Mouse (Mus musculus) frontal cortex, adult 2 months (tissue): ENCODE measurements at regions not wholly inside any gene's neighbourhood (a gene's known extent, or its start where the extent isn't known, plus 50 kb on each side); places are given as distances from the start of the nearest gene placed in this dataset.

ENCODE experiments used
- DNase-seq, 2 experiments: peaks; one replicate each; pipeline ENCODE4 v3.0.0; 2022; ENCODE audit warnings: low spot score in 1 of 2; ENCODE audit errors: extremely low spot score in 1 of 2

DNA sequence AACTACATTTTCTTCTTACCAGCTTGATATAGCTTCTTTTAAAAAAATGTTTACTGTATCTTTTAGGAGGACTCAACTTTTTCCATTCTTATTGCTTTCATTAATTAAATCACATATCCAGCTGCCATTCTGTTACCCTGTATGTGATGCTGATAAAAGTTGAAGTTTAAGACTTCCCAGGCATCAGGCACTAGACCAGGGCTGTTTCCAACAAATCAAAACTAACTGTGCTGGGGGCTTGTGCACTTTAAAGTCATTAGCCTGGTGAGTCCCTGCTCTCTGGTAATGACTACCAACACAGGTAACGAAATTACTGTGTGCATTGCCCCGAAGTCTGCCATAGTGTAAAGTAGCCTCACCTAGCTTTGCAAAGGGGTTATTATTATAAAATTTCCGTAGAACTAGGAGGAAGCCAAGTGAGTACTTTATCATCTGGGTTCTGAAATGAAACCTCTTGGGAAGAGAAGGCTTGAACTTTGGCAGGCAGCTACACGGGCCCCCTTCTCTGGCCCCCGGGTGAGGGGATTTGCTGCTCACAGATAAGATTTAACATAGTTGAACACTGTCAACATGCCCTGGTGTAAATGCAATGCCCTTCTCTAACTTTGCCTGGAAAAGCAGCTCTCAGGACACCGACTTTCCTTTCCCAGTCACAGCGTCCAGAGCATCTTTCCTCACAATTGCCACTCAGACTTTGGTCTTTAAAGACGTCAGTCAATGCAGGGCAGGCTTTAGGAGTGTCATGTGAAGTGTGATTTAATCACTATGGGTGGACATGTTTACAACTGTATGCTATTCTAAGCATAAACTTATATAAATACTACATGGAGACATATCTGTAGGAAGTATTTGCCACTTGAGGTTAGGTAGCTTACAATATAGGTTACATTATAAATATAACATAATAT is 122.1 kb upstream of the Tab2 start:
- no peak for DNase-seq

DNA sequence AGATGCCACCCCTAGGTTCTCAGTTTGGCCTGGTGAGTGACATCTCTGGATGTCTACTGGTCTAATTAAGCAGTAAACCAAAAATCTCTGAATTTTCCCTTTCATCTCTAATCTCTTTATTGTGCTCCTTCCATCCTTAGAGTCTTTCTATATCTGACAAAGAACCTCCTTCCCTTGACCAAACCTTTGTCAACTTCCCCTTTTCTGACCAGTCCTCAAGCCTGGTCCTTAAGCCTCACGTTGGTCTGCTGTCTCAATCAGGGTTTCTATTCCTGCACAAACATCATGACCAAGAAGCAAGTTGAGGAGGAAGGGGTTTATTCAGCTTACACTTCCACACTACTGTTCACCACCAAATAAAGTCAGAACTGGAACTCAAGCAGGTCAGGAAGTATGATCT is 116.4 kb upstream of the Tab2 start:
- no peak for DNase-seq

DNA sequence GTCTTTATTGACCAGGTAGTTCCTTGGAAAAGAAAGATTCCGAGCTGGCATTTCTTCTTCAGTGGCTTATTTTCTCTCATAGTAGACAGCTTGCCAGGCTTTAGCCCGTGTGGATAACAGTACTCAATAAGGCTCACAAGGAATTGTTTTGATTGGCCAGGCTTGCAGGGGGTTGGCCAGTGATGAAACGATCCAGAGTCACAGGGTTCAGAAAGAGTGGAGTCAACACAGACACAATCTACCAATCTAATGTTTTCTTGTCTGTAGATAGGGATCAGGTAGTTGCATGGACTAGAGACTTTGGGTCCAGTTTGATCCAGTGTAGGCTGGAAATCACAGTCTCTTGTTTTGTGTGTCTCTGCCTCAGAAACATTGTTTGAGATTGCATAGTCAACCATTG is 115.8 kb upstream of the Tab2 start:
- DNase-seq = no peak

DNA sequence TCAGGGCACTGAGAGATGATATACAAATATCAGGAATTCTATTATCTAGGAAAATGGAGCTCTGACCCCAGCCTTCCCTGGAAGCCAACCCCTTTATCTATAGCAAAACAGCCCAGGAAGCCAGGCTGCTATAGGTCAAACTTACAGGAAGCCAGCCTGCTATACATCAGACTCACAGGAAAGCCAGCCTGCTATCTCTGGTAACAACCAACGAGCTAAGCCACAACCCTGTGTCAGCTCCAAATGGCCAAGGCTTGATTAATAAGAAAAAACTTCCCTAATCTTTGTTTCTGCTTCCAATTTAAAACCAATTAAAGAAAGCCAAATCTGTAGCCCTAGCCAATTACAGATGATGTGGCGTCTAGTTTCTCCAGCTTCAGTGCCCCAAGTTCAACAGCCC is 114.4 kb upstream of the Tab2 start:
- no peak for DNase-seq

DNA sequence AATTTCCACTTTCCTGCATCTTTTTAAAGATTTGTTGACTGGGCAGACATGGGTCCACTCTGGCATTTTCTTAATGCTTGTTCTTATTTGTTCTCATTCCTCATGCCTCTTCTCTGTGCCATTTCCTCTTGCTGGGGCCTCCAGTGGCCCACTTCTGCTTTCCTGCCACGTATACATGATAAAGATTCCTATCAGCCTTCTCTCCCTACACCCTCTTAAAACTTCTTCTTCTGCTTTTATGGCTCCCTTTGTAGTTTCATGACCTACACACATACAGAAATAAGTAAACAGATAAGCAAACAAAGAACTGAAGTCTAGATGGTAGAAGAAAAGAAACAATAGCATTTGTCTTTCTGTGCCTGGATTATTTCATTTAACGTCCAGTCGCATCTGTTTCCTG is 110.9 kb upstream of the Tab2 start:
- no peak for DNase-seq

DNA sequence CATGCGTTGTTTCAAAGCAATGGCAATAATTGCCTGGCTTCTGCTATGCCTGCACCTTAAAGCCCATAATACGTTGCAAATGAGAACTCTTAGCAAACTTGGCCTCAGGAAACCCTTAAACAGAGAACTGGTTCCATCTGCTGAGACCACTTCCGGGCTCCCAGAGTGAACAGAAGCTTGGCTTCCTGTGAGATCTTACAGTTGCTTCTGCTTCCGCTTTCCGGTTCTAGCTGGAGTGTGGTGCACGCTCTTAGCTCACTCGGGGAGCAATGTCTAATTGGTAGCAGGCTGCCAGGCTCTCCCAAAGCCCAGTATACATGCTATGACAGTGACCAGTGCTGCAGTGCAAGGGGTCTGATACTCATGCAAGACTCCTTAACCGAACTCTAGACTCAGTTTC is 109.7 kb upstream of the Tab2 start:
- no peak for DNase-seq

DNA sequence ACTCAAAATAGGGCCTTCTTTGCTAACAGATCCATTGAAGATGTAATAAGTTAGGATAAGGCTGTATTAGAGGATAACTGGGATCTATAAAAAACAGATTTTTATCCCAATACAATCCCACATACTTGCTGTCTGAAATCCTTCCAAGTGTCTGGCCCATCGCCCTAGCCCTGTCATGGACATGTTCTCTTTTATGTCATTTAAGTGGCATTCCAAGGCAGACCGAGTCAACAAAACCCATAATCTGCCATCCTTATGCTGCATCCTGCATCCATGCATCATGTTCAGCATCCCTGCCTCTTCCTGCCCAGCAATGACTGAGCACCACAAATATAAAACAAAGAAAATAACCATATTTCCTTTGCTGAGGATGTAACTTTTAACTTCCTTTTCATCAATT is 108.3 kb upstream of the Tab2 start:
- DNase-seq = no peak

DNA sequence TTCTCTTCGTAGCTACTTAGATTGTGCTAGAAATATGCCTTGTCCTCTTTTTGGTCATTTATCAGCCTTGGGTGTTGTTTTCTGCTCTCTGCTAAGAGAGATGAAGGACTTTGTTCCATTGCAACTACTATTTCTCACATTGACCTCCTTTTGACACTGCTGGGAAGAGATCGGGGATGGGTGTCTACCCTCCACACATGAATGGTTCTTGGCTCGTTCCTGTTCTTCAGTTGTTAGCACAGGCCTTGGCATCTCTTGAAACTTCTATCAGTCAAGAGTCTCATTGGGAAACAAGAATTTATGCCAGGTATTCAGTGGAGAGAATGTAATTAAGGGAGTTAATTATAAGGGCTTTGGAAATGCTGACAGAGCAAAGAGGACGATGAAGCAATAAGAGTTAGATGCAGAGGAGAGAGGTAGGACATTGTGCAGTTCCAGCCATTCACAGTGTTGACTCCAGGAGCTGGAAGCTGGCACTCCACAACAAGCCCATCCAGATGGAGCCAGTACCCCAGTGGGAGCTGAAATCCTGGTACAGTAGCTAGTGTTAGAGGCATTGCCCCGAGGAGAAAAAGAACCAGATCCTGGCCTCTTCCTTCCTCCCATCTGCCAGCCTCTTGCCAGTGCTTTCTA is 107.5 kb upstream of the Tab2 start:
- peak; percentile 5 to 7 for DNase-seq

DNA sequence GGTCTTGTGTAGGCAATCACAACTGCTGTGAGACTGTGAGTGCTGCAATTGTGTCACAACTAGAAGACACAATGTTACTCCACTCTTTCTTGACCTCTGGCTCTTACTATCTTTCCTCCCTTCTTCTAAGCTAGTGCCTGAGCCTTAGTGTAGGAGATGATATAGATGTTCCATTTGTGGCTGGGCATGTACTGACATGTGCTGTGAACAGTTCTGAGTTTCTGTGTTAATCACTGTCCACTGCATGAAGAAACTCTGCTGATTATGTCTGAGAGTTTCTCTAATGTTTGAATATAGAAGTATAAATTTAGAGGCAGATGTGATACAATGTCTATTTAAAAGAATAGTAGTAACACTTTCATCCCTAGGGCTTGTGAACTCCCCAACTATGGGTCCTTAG is 105.0 kb upstream of the Tab2 start:
- DNase-seq = no peak

DNA sequence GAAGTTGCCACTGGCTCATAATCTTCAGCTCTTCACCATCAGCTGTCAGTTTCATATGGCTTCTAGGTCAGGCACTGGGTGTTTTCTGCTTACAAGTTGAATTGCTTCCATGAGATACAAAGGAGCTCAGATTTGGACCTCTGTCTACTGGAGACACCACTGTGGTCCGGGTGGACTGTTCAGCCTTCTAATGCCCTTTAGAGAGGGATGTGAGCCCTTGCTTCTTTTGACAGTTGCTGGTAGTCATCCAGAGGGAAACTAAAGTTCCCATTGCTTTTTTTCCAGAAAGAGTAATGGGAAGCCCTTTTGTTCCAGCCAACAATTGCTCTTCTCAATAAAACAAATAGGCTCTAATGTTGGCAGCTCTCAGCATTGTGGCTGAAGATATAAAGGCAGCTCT is 103.7 kb upstream of the Tab2 start:
- DNase-seq = peak in 1 of 2 experiments; percentile 24

DNA sequence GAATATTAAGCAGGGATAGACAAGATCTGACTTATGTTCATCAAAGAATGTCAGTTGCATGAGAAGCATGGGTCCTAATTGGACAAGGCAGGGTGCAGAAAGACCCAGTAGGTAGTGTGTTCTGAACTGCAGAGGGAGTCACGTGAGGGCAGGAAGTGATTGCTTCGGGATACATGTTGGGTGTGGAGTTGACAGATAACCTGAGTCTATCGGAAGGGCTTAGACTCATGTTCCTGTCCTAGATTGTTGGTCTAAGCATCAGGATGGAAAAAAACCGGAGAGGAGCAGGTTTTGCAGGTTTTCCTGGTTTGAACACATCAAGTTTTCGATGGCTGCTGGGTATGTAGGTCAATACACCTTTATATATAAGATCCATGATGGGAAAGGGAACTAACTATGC is 101.8 kb upstream of the Tab2 start:
- DNase-seq = no peak

DNA sequence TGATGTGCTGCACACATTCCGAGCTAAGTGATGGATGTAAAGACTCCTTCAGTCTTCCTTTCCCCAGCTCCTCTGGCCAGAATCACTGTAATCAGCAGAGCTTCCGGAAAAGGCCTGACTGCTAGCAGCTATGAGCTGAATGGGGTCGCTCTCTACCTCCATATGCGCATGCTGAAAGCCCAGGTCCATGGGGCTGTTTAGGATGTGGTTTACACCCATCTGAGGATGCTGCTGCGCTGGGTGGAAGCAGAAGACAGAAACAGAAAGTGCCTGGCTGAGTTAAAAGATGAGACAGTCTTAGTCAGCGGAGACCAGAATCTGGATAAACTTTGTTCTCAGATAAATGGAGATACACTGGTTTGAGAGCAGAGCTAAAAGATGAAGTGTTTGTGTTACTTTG is 99.3 kb upstream of the Tab2 start:
- no peak for DNase-seq

DNA sequence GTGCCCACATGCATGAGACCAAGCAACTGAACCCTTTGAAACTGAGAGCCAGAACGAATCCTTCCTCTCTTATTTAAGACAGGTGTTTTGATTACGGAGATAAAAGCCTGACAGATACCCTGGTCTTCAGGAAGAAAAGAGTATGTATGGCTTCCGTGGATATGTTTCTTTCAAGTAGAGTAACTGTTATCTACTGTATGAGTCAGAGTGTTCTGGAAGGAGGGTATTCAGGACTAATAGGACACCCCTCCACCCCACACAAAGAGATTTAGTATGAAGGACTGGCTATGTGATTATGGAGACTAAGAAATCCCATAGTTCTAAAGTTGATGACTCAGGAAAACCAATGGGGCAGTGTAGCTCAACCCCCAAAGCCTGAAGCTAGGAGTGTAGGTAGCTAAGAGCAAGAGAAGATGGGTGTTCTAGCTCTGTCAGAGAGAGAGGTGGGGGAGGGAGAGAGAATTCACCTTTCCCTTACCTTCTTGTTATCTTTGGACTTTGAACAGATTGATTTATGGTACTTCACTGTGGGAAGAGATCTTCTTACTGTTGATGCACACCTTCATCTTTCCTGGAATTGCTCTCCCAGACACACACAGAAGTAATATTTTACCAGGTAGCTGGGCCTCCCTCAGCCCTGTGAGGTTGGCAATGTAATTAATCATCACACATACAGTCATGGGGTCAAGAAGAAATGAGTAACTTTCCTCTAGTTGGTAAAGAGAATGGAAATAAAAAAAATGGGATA is 87.6 kb upstream of the Tab2 start:
- no peak for DNase-seq

DNA sequence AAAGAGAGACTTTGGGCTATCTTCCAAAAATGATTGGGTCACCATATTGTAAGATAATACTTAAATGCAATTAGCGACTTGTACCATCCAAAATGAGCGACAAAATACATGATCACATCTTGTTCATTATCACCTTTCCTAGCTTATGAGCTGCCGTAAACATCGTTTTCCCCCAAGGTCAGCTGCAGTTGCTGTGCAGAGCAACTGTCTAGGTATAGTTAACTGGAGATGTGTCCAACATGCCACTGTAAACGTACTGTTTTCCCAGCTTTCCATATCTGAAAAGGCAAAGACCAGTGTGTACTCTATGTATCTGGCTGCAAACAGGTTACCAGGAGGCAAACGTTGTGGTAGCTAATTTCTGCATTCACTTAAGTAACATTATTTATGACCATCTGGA is 86.3 kb upstream of the Tab2 start:
- DNase-seq = no peak

DNA sequence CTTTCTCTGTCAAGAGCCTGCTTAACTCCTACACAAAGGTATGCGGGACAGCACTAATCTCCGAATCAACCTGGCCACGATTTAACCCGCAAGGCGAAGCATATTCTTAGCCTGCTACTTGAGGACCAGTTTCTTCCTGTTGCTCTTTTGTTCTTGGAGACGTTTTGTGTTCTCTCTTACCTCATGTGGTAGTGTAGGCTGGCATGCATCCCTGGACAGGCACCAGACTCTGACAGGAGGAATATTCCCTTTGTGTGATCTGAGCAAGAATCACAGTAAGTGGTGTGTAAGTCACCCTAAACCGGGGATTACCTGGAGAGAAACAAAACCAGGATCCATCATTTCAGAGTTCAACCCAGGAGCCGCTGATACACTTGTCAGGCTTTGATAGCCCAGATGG is 85.8 kb upstream of the Tab2 start:
- no peak for DNase-seq

DNA sequence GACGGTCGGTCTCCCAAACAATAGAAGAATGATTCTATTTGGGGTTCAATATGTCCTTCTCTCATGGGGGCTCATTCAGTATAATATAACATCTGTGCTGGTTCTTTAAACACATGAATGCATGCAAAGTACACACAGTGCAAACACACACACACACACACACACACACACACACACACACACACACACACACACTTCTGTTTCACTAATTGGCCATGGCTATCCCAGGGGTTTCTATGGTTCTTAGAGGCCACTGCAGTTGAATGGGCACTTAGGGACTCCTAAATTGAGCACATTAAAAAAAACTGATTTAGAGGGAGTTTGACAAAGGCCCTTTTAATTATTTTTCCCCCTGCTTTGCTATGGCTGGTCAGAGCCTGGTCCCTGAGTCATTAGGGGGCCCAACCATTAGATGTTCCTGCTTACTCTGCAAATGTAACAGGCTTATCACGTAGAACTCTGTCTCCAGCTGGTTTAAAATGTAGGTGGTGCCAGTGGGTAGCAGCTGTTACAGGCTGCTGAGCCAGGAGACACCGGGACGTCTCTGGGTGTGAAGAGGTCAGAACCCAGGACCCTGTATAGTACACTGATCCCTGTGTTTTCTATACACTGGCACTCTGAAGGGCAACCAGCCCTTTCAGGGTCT is 82.1 kb upstream of the Tab2 start:
- no peak for DNase-seq

DNA sequence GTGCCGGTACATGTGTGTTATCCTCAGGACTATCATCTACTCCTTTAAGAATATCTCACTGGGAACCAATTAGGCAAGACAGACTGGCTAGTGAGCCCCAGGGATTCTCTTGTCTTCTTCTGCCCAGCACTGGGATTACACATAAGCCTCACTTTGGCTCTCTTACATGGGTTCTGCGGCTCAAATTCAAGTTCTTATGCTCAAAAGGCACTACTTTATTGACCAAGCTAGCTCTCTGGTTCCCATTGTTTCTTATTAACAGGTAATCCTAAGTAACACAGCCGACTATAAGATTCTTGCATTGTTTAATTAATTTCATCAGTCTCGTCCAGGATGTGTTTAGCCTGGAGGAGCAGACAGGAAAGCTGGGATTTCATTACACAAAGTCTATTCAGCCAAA is 80.3 kb upstream of the Tab2 start:
- no peak for DNase-seq

DNA sequence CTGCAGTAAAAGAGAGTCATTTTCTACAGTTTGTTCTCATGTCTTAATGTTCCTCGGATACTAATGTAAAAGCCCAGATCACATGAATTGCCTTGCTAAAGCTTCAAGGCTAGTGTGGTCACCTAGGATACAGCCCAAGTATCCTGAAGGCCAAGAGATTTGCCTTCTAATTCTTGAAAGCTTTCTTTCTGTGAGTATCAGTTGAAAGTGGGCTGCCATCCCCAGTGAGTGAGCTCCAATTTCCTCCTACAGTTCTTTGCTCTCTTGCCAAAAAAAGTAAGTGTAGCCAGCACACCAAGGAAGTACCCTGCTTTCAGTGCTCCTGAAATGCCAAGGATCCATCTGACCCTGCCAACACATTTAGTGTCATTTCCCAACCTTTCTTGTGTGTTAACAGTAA is 79.3 kb upstream of the Tab2 start:
- DNase-seq = no peak

DNA sequence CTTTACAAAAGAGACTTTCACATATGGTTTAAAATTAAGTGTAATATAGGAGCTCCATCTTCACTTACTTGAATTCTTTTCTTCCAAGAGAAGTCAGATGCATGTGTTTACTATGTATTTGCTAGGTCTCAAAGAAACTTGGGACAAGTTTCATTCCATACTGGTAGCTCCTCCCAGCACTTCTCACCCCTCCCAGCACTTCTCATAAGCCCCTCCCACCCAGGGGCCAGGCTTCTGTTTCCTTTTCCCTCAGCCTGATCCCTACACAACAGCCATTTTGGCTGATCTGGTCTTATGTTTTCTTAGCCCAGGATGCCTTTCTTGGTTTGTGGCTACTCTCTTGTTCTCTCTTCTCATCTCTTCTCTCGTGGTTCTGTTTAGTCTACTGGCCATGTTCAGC is 76.2 kb upstream of the Tab2 start:
- no peak for DNase-seq

DNA sequence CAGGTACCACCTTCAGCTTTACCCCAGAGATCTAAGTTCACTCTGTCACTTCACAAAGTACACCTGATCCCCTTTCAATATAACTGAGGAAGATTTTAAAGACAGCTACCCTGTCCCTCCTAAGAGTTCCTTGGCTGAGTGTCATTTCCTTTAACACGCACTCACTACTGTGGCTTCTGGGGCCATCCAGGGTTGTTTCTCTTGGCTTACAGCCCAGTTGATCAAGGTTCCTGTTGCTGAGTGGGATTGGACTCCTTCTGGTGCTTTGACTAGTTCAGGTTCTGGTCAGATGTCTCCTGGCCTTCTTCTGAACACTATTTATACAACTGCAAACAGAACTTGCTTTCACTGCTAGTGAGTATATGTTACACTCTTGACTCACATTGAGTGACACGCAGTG is 72.8 kb upstream of the Tab2 start:
- DNase-seq = peak in 1 of 2 experiments; percentile 7

DNA sequence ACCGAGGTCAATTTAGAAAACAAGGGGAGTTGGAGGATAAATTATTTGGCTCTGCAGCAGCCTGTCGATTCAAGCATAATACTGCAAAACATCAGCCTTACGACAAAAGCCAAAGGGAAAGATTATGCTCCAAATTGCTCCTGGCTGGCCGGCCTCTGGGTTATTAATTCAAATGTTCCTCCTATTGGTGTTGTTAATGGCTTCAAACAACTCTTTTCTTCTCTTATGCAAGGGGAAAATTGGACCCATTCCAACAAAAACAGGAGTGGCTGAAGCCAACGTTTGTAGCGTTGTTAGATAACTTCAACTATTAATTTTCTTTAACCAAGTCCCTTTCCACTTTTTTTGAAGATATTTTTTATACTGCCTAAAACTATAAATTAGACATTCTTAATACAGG is 71.0 kb upstream of the Tab2 start:
- no peak for DNase-seq
